Mouse (Mus musculus): Measurements from ENCODE around the gene Gm44596. TPM values are rescaled to one million over a fixed set of nuclear protein-coding genes. Genes with fewer than 3 reads are reported as not detected.

Gene Gm44596
- polyA plus RNA-seq, 1 experiment, result not detected

DNA sequence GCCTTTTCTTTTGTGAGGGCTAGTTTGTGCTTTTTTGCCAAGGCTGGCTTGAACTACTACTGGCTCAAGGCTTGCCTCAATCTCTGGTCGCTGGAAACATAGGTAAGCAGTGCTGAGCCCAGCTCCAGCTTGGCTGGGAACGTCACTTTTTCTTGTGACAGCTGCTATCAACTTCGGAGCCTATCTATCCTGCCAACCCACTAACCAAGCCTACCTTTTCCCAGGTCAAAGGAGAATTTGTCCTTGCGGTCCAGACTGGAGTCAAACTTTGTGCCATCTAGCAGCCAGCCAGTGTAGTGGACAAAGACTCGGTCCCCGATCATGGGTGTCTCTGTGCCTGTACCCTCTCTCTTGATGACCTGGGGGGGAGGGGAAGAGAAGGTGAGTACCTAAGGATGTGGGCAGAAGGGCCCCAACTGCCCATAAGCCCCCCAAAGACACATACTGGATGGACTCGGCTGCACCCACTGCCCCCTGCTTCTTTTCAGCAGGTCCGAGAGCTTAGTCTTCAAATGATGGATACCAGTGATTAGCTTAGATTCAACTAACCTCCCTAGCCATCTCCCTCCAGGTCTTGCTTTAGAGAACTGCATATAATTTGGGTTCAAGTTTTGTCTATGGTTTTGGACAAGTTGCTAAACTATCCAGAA, 61.2 kb downstream of the Gm44596 start:
- TF ChIP-seq POLR2A (IDR thresholded peaks at IDR 0.05; ENCODE audit: insufficient read depth, low read length) (no peak), CTCF (IDR thresholded peaks at IDR 0.05; ENCODE audit: low read depth, low read length) (no peak), EP300 (IDR thresholded peaks at IDR 0.05; ENCODE audit: insufficient read depth, low read depth, low read length) (no peak)
- Histone ChIP-seq H3K27me3 (ENCODE audit: control insufficient read depth, insufficient read depth, low read length, poor library complexity, severe bottlenecking) (no peaks in the 10 kb centered on the region), H3K36me3 (ENCODE audit: control insufficient read depth, insufficient read depth, low read length, poor library complexity, severe bottlenecking) (peaks cover 51% of the 10 kb centered on the region), H3K27ac (ENCODE audit: insufficient read depth, low read length) (no peak overlapping the region), H3K4me3 (ENCODE audit: low read depth, low read length) (peak overlapping the region; percentile 29), H3K9ac (ENCODE audit: low read depth, poor library complexity, severe bottlenecking) (peak overlapping the region; percentile 95), H3K4me1 (ENCODE audit: control insufficient read depth, insufficient read depth, low read length) (peaks cover 8% of the 10 kb centered on the region), H3K9me3 (replicated peaks; ENCODE audit: control insufficient read depth, insufficient read depth, low read length, poor library complexity, severe bottlenecking) (no peaks in the 10 kb centered on the region)

DNA sequence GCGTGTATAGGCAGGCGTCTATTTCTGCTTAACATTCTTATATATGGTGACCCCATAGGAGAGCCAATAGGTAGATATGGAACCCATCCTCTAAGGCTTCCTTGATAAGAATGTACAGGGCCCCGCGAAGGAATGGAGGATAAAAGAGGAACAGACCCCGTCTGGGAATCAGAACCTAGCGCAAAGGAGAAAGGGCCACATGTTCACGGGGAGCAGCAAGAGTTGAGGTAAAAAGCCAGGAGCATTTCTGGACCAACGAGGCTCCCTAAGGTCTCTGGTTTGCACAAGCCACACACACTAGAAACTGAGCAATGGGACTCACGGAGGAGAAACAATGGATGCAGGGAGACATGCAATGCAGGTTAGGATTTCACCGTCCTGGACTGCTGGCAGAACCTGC, 62.0 kb downstream of the Gm44596 start:
- Histone ChIP-seq H3K36me3 (ENCODE audit: control insufficient read depth, insufficient read depth, low read length, poor library complexity, severe bottlenecking) (peaks cover 43% of the 10 kb centered on the region), H3K4me3 (ENCODE audit: low read depth, low read length) (peak overlapping the region; percentile 78), H3K27me3 (ENCODE audit: control insufficient read depth, insufficient read depth, low read length, poor library complexity, severe bottlenecking) (no peaks in the 10 kb centered on the region), H3K4me1 (ENCODE audit: control insufficient read depth, insufficient read depth, low read length) (peaks cover 5% of the 10 kb centered on the region), H3K27ac (ENCODE audit: insufficient read depth, low read length) (no peak overlapping the region), H3K9ac (ENCODE audit: low read depth, poor library complexity, severe bottlenecking) (peak overlapping the region; percentile 95), H3K9me3 (replicated peaks; ENCODE audit: control insufficient read depth, insufficient read depth, low read length, poor library complexity, severe bottlenecking) (no peaks in the 10 kb centered on the region)
- TF ChIP-seq CTCF (IDR thresholded peaks at IDR 0.05; ENCODE audit: low read depth, low read length), result no peak
- no peak for TF ChIP-seq POLR2A (IDR thresholded peaks at IDR 0.05; ENCODE audit: insufficient read depth, low read length)
- TF ChIP-seq EP300 (IDR thresholded peaks at IDR 0.05; ENCODE audit: insufficient read depth, low read depth, low read length), result no peak

DNA sequence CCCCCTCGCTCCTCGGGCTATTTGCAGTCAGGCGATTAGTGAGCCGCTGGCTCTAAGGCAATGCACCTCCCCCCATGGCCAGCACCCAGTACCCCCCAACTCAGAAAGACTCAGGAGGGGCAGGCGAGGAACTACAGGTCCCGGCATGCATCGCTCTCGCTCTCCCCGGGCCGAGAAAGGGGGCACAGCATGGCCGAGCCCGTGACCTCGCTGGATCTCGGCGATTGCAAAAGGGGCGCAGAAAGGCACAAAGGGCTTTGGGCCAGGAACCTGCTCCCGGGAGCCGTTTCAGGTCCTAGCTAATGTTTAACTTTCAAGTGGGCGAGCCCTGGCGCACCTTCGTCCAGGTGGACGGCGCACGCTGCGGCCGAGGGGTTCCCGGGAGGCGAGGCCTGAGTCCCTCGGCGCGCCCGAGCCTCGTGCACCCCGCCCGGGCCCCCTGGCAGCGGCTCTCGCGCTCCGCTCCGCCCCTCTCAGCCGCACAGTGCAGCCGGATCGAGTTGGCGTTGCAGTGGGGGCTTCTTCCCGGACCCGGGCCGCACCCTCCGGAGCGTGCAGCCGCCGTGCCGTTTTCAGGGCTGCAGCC, 62.5 kb downstream of the Gm44596 start:
- peak overlapping the region; percentile 38 for H3K27ac ChIP-seq (ENCODE audit: insufficient read depth, low read length)
- TF ChIP-seq POLR2A (IDR thresholded peaks at IDR 0.05; ENCODE audit: insufficient read depth, low read length), result no peak

DNA sequence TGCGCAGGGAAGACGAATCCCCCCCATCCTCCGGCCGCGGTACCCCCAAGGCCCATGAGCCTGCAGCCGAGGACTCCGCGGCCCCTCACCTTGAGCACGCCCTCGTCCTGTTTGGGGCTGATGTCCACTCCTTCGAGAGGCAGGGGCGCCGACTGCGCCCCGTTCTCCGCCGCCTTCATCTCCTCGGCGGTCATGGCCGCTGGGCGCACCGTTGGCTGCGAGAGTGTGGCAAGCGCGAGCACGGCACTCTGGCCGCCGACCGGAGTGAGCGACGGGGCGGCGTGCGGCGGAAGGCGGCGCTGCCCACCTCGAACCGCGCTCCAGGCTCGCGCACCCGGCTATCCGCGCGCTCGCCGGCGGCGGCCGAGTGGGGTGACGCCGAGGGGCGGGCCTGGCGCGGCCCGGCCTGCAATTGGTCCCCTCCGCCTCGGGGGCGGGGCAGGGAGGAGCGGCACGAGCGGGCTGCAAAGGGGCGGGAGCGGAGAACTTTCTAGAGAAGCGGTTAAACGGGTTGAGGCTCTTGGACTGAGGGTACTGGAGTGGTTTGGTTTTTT, 63.1 kb downstream of the Gm44596 start, which contains the start of gene Fkbp4:
Gene Fkbp4, minus strand, starts transcription at position 361 of the 554 bp plus-strand sequence.
- H3K4me1 ChIP-seq (ENCODE audit: control insufficient read depth, insufficient read depth, low read length), result peaks cover 4% of the 10 kb centered on the region
- H3K27me3 ChIP-seq (ENCODE audit: control insufficient read depth, insufficient read depth, low read length, poor library complexity, severe bottlenecking), result no peaks in the 10 kb centered on the region
- H3K9ac ChIP-seq (ENCODE audit: low read depth, poor library complexity, severe bottlenecking), result peak within 1 kb of the TSS; percentile 95
- H3K27ac ChIP-seq (ENCODE audit: insufficient read depth, low read length), result peak within 1 kb of the TSS; percentile 38
- H3K9me3 ChIP-seq (replicated peaks; ENCODE audit: control insufficient read depth, insufficient read depth, low read length, poor library complexity, severe bottlenecking), result no peaks in the 10 kb centered on the region
- peak within 1 kb of the TSS; percentile 78 for H3K4me3 ChIP-seq (ENCODE audit: low read depth, low read length)
- TF ChIP-seq CTCF (IDR thresholded peaks at IDR 0.05; ENCODE audit: low read depth, low read length), result no peak
- peak; percentile 64 for TF ChIP-seq POLR2A (IDR thresholded peaks at IDR 0.05; ENCODE audit: insufficient read depth, low read length)
- no peak for TF ChIP-seq EP300 (IDR thresholded peaks at IDR 0.05; ENCODE audit: insufficient read depth, low read depth, low read length)
- peaks cover 32% of the 10 kb centered on the region for H3K36me3 ChIP-seq (ENCODE audit: control insufficient read depth, insufficient read depth, low read length, poor library complexity, severe bottlenecking)

More for the DNA sequence above, 62.5 kb downstream of the Gm44596 start:
- no peaks in the 10 kb centered on the region for H3K27me3 ChIP-seq (ENCODE audit: control insufficient read depth, insufficient read depth, low read length, poor library complexity, severe bottlenecking)
- H3K4me1 ChIP-seq (ENCODE audit: control insufficient read depth, insufficient read depth, low read length), result peaks cover 4% of the 10 kb centered on the region
- peak overlapping the region; percentile 95 for H3K9ac ChIP-seq (ENCODE audit: low read depth, poor library complexity, severe bottlenecking)
- peaks cover 38% of the 10 kb centered on the region for H3K36me3 ChIP-seq (ENCODE audit: control insufficient read depth, insufficient read depth, low read length, poor library complexity, severe bottlenecking)
- H3K9me3 ChIP-seq (replicated peaks; ENCODE audit: control insufficient read depth, insufficient read depth, low read length, poor library complexity, severe bottlenecking), result no peaks in the 10 kb centered on the region
- H3K4me3 ChIP-seq (ENCODE audit: low read depth, low read length), result peak overlapping the region; percentile 78

DNA sequence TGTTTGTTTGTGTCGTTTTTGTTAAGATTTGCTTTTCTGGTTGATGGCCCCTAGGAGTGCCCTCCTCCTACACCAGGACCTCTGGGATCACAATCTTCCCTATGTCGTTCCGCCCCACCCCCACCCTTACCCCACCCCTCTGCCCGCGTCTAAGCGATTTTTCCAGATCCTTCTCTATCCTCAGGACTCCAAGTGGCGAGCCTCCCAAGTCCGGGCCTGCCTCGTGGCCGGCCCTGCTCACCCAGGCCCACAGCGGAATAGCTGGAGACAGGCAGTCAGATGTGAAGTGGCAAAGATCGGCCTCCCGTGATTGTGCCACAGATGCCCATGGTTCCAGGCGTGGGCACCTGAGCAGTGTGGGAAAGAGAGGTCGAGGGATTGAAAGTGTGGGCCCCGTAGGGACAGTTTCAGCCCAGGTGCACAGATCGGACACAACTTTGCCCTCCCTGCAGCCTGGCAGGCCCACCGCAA, 63.6 kb downstream of the Gm44596 start:
- Histone ChIP-seq H3K9me3 (replicated peaks; ENCODE audit: control insufficient read depth, insufficient read depth, low read length, poor library complexity, severe bottlenecking) (no peaks in the 10 kb centered on the region), H3K27me3 (ENCODE audit: control insufficient read depth, insufficient read depth, low read length, poor library complexity, severe bottlenecking) (no peaks in the 10 kb centered on the region), H3K9ac (ENCODE audit: low read depth, poor library complexity, severe bottlenecking) (peak overlapping the region; percentile 95), H3K27ac (ENCODE audit: insufficient read depth, low read length) (no peak overlapping the region), H3K36me3 (ENCODE audit: control insufficient read depth, insufficient read depth, low read length, poor library complexity, severe bottlenecking) (peaks cover 27% of the 10 kb centered on the region), H3K4me1 (ENCODE audit: control insufficient read depth, insufficient read depth, low read length) (peaks cover 4% of the 10 kb centered on the region), H3K4me3 (ENCODE audit: low read depth, low read length) (peak overlapping the region; percentile 62)
- TF ChIP-seq EP300 (IDR thresholded peaks at IDR 0.05; ENCODE audit: insufficient read depth, low read depth, low read length) (no peak), CTCF (IDR thresholded peaks at IDR 0.05; ENCODE audit: low read depth, low read length) (no peak), POLR2A (IDR thresholded peaks at IDR 0.05; ENCODE audit: insufficient read depth, low read length) (no peak)

DNA sequence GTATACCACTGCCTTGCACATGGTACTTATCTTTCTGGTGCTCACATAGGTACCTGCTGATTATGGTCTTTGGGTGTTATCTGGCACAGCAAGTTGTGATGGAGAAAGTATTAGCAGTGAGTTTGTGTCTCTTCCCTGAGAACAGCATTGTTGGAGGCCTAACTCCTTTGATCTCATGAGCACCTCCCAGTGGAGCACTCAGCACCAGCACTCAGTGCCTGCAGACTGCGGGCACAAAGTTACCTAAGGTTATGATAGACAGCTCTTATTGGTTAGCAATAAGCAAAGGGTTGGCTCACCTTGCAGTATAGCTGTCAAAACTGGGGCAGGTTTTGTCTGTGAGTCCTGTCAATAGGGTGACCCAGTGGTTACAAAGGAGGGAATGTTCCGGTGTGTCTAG, 64.9 kb downstream of the Gm44596 start:
- no peak overlapping the region for H3K27ac ChIP-seq (ENCODE audit: insufficient read depth, low read length)
- H3K4me3 ChIP-seq (ENCODE audit: low read depth, low read length), result no peak overlapping the region
- no peaks in the 10 kb centered on the region for H3K27me3 ChIP-seq (ENCODE audit: control insufficient read depth, insufficient read depth, low read length, poor library complexity, severe bottlenecking)
- no peaks in the 10 kb centered on the region for H3K9me3 ChIP-seq (replicated peaks; ENCODE audit: control insufficient read depth, insufficient read depth, low read length, poor library complexity, severe bottlenecking)
- TF ChIP-seq POLR2A (IDR thresholded peaks at IDR 0.05; ENCODE audit: insufficient read depth, low read length) (no peak), CTCF (IDR thresholded peaks at IDR 0.05; ENCODE audit: low read depth, low read length) (peak; percentile 30)
- H3K4me1 ChIP-seq (ENCODE audit: control insufficient read depth, insufficient read depth, low read length), result peaks cover 6% of the 10 kb centered on the region
- peaks cover 14% of the 10 kb centered on the region for H3K36me3 ChIP-seq (ENCODE audit: control insufficient read depth, insufficient read depth, low read length, poor library complexity, severe bottlenecking)
- H3K9ac ChIP-seq (ENCODE audit: low read depth, poor library complexity, severe bottlenecking), result no peak overlapping the region
